Mouse (Mus musculus) liver, embryonic 14.5 days (tissue): ENCODE data around the gene Epm2aip1.

Experiments used
- CTCF ChIP-seq: IDR thresholded peaks from 2 replicates; pipeline ENCODE4 v1.5.1; 2016; ENCODE audit warnings: antibody characterized with exemption, low read depth, control low read depth
- EP300 ChIP-seq: IDR thresholded peaks from 2 replicates; pipeline ENCODE4 v1.6.1; 2016; ENCODE audit warnings: antibody characterized with exemption, low read depth

DNA sequence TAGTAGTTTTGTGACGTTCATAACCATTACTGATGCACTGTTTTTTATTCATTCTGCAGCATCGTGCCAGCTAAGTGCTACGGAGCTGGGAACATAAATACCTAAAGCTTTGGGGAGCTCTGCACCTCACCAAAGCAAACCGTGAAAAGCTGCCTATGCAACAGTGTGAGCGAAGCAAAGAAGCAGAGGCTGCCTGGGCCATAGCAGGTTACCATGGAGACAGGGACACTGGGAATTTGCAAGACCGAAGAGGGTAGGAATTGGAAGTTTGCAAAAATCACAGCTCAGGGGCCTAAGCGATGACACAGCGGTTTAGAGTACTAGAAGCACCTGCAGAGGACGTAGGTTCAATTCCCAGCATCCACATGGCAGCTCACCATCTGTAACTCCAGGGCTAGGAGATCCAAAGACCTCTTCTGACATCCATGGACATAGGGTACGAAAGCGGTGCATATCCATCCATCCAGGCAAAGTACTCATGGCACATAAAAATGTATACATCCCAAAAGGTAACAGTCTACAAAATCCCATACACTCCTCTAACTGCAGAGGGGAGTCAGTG is 18.9 kb downstream of the Epm2aip1 start:
- TF ChIP-seq CTCF (no peak), EP300 (no peak)
